Mouse (Mus musculus): ENCODE measurements around the gene Mfsd6. TPM values are rescaled to one million over a fixed set of nuclear protein-coding genes. Genes with fewer than 3 reads are reported as not detected.

The Mfsd6 gene
- polyA plus RNA-seq, 1 experiment: not detected

GRCm38 (mm10) chr1:52683550-52683949, 43.7 kb downstream of the Mfsd6 start:
- Histone ChIP-seq H3K4me1 (ENCODE audit: control insufficient read depth) (no peaks in the 10 kb centered on the region), H3K9me3 (ENCODE audit: control insufficient read depth, low read length) (no peaks in the 10 kb centered on the region), H3K4me3 (replicated peaks) (no peak overlapping the region), H3K36me3 (ENCODE audit: control insufficient read depth) (no peaks in the 10 kb centered on the region), H3K27me3 (ENCODE audit: control insufficient read depth) (no peaks in the 10 kb centered on the region)
- no peak for TF ChIP-seq TAL1 (IDR thresholded peaks at IDR 0.05; ENCODE audit: low read length)
- no peak for TF ChIP-seq GATA1 (IDR thresholded peaks at IDR 0.05; ENCODE audit: low read length)

GRCm38 (mm10) chr1:52676621-52677020, 50.6 kb downstream of the Mfsd6 start:
- TF ChIP-seq TAL1 (IDR thresholded peaks at IDR 0.05; ENCODE audit: low read length) (no peak), GATA1 (IDR thresholded peaks at IDR 0.05; ENCODE audit: low read length) (no peak)
- H3K27me3 ChIP-seq (ENCODE audit: control insufficient read depth): no peaks in the 10 kb centered on the region
- no peaks in the 10 kb centered on the region for H3K9me3 ChIP-seq (ENCODE audit: control insufficient read depth, low read length)
- H3K36me3 ChIP-seq (ENCODE audit: control insufficient read depth): no peaks in the 10 kb centered on the region
- H3K4me3 ChIP-seq (replicated peaks): no peak overlapping the region
- no peaks in the 10 kb centered on the region for H3K4me1 ChIP-seq (ENCODE audit: control insufficient read depth)

GRCm38 (mm10) chr1:52675561-52676551, 51.4 kb downstream of the Mfsd6 start:
- no peak for TF ChIP-seq GATA1 (IDR thresholded peaks at IDR 0.05; ENCODE audit: low read length)
- no peak for TF ChIP-seq TAL1 (IDR thresholded peaks at IDR 0.05; ENCODE audit: low read length)
- no peaks in the 10 kb centered on the region for H3K9me3 ChIP-seq (ENCODE audit: control insufficient read depth, low read length)
- H3K4me1 ChIP-seq (ENCODE audit: control insufficient read depth): no peaks in the 10 kb centered on the region
- no peaks in the 10 kb centered on the region for H3K27me3 ChIP-seq (ENCODE audit: control insufficient read depth)
- no peaks in the 10 kb centered on the region for H3K36me3 ChIP-seq (ENCODE audit: control insufficient read depth)
- H3K4me3 ChIP-seq (replicated peaks): no peak overlapping the region

- Histone ChIP-seq H3K27me3 (ENCODE audit: control insufficient read depth) (no peaks in the 10 kb centered on the region), H3K4me1 (ENCODE audit: control insufficient read depth) (no peaks in the 10 kb centered on the region), H3K9me3 (ENCODE audit: control insufficient read depth, low read length) (no peaks in the 10 kb centered on the region), H3K4me3 (replicated peaks) (no peak overlapping the region), H3K36me3 (ENCODE audit: control insufficient read depth) (no peaks in the 10 kb centered on the region)
- TF ChIP-seq TAL1 (IDR thresholded peaks at IDR 0.05; ENCODE audit: low read length) (no peak), GATA1 (IDR thresholded peaks at IDR 0.05; ENCODE audit: low read length) (no peak)
These were observed 57.3 kb downstream of the Mfsd6 start for GRCm38 (mm10) chr1:52669931-52670330.

- Histone ChIP-seq H3K36me3 (ENCODE audit: control insufficient read depth) (no peaks in the 10 kb centered on the region), H3K9me3 (ENCODE audit: control insufficient read depth, low read length) (no peaks in the 10 kb centered on the region), H3K4me3 (replicated peaks) (no peak overlapping the region), H3K4me1 (ENCODE audit: control insufficient read depth) (no peaks in the 10 kb centered on the region), H3K27me3 (ENCODE audit: control insufficient read depth) (no peaks in the 10 kb centered on the region)
- TF ChIP-seq GATA1 (IDR thresholded peaks at IDR 0.05; ENCODE audit: low read length): no peak
- no peak for TF ChIP-seq TAL1 (IDR thresholded peaks at IDR 0.05; ENCODE audit: low read length)
These were observed 58.4 kb downstream of the Mfsd6 start for GRCm38 (mm10) chr1:52668743-52669323.

GRCm38 (mm10) chr1:52663228-52663627, 64.0 kb downstream of the Mfsd6 start:
- Histone ChIP-seq H3K4me1 (ENCODE audit: control insufficient read depth) (no peaks in the 10 kb centered on the region), H3K9me3 (ENCODE audit: control insufficient read depth, low read length) (no peaks in the 10 kb centered on the region), H3K4me3 (replicated peaks) (no peak overlapping the region), H3K36me3 (ENCODE audit: control insufficient read depth) (no peaks in the 10 kb centered on the region), H3K27me3 (ENCODE audit: control insufficient read depth) (no peaks in the 10 kb centered on the region)
- TF ChIP-seq TAL1 (IDR thresholded peaks at IDR 0.05; ENCODE audit: low read length) (no peak), GATA1 (IDR thresholded peaks at IDR 0.05; ENCODE audit: low read length) (no peak)

GRCm38 (mm10) chr1:52660765-52661164, 66.5 kb downstream of the Mfsd6 start:
- H3K36me3 ChIP-seq (ENCODE audit: control insufficient read depth): no peaks in the 10 kb centered on the region
- no peaks in the 10 kb centered on the region for H3K27me3 ChIP-seq (ENCODE audit: control insufficient read depth)

GRCm38 (mm10) chr1:52660278-52660677, 67.0 kb downstream of the Mfsd6 start:
- Histone ChIP-seq H3K4me1 (ENCODE audit: control insufficient read depth) (no peaks in the 10 kb centered on the region), H3K27me3 (ENCODE audit: control insufficient read depth) (no peaks in the 10 kb centered on the region), H3K36me3 (ENCODE audit: control insufficient read depth) (no peaks in the 10 kb centered on the region), H3K9me3 (ENCODE audit: control insufficient read depth, low read length) (no peaks in the 10 kb centered on the region), H3K4me3 (replicated peaks) (no peak overlapping the region)
- no peak for TF ChIP-seq GATA1 (IDR thresholded peaks at IDR 0.05; ENCODE audit: low read length)
- no peak for TF ChIP-seq TAL1 (IDR thresholded peaks at IDR 0.05; ENCODE audit: low read length)

More at GRCm38 (mm10) chr1:52660765-52661164, 66.5 kb downstream of the Mfsd6 start:
- TF ChIP-seq GATA1 (IDR thresholded peaks at IDR 0.05; ENCODE audit: low read length): no peak
- TF ChIP-seq TAL1 (IDR thresholded peaks at IDR 0.05; ENCODE audit: low read length): no peak
- Histone ChIP-seq H3K9me3 (ENCODE audit: control insufficient read depth, low read length) (no peaks in the 10 kb centered on the region), H3K4me1 (ENCODE audit: control insufficient read depth) (no peaks in the 10 kb centered on the region), H3K4me3 (replicated peaks) (no peak overlapping the region)

GRCm38 (mm10) chr1:52658160-52658559, 69.1 kb downstream of the Mfsd6 start:
- TF ChIP-seq TAL1 (IDR thresholded peaks at IDR 0.05; ENCODE audit: low read length) (no peak), GATA1 (IDR thresholded peaks at IDR 0.05; ENCODE audit: low read length) (no peak)
- no peak overlapping the region for H3K4me3 ChIP-seq (replicated peaks)
- no peaks in the 10 kb centered on the region for H3K9me3 ChIP-seq (ENCODE audit: control insufficient read depth, low read length)
- no peaks in the 10 kb centered on the region for H3K4me1 ChIP-seq (ENCODE audit: control insufficient read depth)
- H3K27me3 ChIP-seq (ENCODE audit: control insufficient read depth): no peaks in the 10 kb centered on the region
- no peaks in the 10 kb centered on the region for H3K36me3 ChIP-seq (ENCODE audit: control insufficient read depth)

Data from erythroblast, embryonic 14.5 days (primary cell).